Mouse (Mus musculus): Measurements from ENCODE around the gene Glrx5. TPM values are rescaled to one million over a fixed set of nuclear protein-coding genes. Genes with fewer than 3 reads are reported as not detected.

Glrx5 gene
- 22.5 and 31.6 TPM in 2 replicates for polyA plus RNA-seq (2012; ENCODE audit: insufficient read depth, insufficient read length, missing spikeins)

DNA sequence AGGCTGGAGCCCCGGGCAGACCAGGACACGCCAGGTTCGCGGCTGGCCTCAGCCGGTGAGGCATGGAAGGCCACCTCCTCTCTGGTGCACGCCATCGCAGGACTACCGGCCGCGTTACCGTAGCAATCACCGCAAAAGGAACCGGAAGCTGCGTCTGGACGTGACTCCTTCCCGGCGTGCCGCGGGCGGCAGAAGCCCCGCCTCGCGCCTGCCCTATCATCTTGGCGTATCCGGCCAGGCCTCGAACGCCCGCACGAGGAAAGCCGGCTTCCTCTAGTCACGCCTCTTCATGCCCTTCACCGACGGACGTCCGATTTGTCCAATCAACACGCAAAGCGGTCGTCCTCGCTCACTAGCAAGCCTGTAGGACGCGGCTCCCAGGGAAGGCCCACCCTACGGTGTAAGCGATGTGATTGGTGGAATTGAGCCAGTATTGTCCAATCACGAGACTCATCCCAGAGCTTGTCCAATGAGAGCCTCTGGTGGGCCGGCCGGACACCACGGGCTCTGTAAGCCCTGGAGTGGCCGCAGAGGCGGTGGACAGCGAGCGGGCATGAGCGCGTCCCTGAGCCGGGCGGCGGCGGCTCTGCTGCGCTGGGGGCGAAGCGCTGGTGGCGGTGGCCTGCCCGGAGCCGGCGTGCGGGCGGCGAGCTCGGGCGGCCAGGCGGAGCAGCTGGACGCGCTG lies at the start of gene Glrx5:
TSS of gene Glrx5 (plus strand) at position 542 of the 685 bp plus-strand sequence.
- peaks cover 27% of the 10 kb centered on the region for H3K4me1 ChIP-seq (ENCODE audit: control insufficient read depth, insufficient read depth, low read length)
- H3K4me3 ChIP-seq (ENCODE audit: insufficient read depth, low read length) = peak within 1 kb of the TSS; percentile 80
- peak within 1 kb of the TSS; percentile 73 for H3K27ac ChIP-seq (ENCODE audit: insufficient read depth, low read depth, low read length)
- TF ChIP-seq CTCF (IDR thresholded peaks at IDR 0.05; ENCODE audit: low read depth, low read length) (no peak), POLR2A (IDR thresholded peaks at IDR 0.05; ENCODE audit: borderline replicate concordance, low read depth, low read length) (peak; percentile 14; the same call in 1 of the 2 replicates)

DNA sequence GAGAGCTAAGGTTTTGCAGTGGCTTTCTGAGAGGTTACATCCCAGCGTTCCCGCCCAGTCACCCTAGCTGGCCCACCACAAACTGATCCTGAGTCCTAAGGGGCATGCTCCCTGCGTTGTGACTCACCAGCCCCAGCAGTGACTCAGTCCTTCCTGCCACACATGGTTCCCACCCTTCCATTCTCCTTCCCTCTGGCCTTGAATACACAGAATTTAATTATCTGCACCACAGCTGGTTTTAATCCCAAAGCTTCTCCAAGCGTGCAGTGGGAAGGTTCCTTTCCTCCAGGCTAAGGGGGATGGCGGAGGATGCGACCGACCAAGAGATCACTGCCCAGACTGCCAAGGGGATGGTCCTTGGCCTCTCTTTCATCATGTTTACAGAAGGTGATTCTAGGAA lies 49.0 kb upstream of the Glrx5 start:
- TF ChIP-seq CTCF (IDR thresholded peaks at IDR 0.05; ENCODE audit: low read depth, low read length) = no peak
- TF ChIP-seq POLR2A (IDR thresholded peaks at IDR 0.05; ENCODE audit: borderline replicate concordance, low read depth, low read length) = no peak
- H3K4me3 ChIP-seq (ENCODE audit: insufficient read depth, low read length) = no peak overlapping the region
- H3K4me1 ChIP-seq (ENCODE audit: control insufficient read depth, insufficient read depth, low read length) = peaks cover 39% of the 10 kb centered on the region
- H3K27ac ChIP-seq (ENCODE audit: insufficient read depth, low read depth, low read length) = peak overlapping the region; percentile 22

GRCm38 (mm10) chr12:104985088-104985487 lies 47.4 kb upstream of the Glrx5 start:
- peaks cover 47% of the 10 kb centered on the region for H3K4me1 ChIP-seq (ENCODE audit: control insufficient read depth, insufficient read depth, low read length)
- H3K27ac ChIP-seq (ENCODE audit: insufficient read depth, low read depth, low read length) = no peak overlapping the region
- H3K4me3 ChIP-seq (ENCODE audit: insufficient read depth, low read length) = no peak overlapping the region
- TF ChIP-seq POLR2A (IDR thresholded peaks at IDR 0.05; ENCODE audit: borderline replicate concordance, low read depth, low read length) (no peak), CTCF (IDR thresholded peaks at IDR 0.05; ENCODE audit: low read depth, low read length) (peak; percentile 45)

- H3K4me1 ChIP-seq (ENCODE audit: control insufficient read depth, insufficient read depth, low read length) = peaks cover 55% of the 10 kb centered on the region
- H3K4me3 ChIP-seq (ENCODE audit: insufficient read depth, low read length) = no peak overlapping the region
- H3K27ac ChIP-seq (ENCODE audit: insufficient read depth, low read depth, low read length) = no peak overlapping the region
- no peak for TF ChIP-seq CTCF (IDR thresholded peaks at IDR 0.05; ENCODE audit: low read depth, low read length)
- no peak for TF ChIP-seq POLR2A (IDR thresholded peaks at IDR 0.05; ENCODE audit: borderline replicate concordance, low read depth, low read length)
Observed at GRCm38 (mm10) chr12:104986001-104986400, 46.5 kb upstream of the Glrx5 start.

DNA sequence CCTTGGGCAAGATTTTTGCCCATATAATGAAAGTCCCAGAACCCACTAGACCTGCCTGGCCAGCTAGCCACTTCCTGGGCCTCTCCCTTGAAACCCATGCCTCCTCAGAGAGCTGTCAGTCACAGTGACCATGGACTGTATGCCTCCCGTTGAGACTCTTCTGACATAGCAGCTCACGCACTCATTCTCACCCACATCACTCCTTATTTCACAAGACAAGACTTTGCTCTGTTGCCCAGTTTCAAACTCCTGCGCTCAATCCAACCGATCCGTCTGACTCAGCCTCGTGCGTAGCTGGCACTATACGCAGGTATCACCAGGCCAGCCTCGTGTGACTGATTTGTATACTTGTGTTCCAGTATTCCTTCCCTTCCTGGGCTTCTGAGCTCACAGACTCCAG lies 45.7 kb upstream of the Glrx5 start:
- no peak for TF ChIP-seq POLR2A (IDR thresholded peaks at IDR 0.05; ENCODE audit: borderline replicate concordance, low read depth, low read length)
- no peak for TF ChIP-seq CTCF (IDR thresholded peaks at IDR 0.05; ENCODE audit: low read depth, low read length)
- H3K4me1 ChIP-seq (ENCODE audit: control insufficient read depth, insufficient read depth, low read length) = peaks cover 61% of the 10 kb centered on the region

GRCm38 (mm10) chr12:104987936-104988335 lies 44.6 kb upstream of the Glrx5 start:
- Histone ChIP-seq H3K4me3 (ENCODE audit: insufficient read depth, low read length) (no peak overlapping the region), H3K4me1 (ENCODE audit: control insufficient read depth, insufficient read depth, low read length) (peaks cover 72% of the 10 kb centered on the region), H3K27ac (ENCODE audit: insufficient read depth, low read depth, low read length) (no peak overlapping the region)
- TF ChIP-seq POLR2A (IDR thresholded peaks at IDR 0.05; ENCODE audit: borderline replicate concordance, low read depth, low read length) = no peak
- TF ChIP-seq CTCF (IDR thresholded peaks at IDR 0.05; ENCODE audit: low read depth, low read length) = no peak

More for the DNA sequence above, 45.7 kb upstream of the Glrx5 start:
- no peak overlapping the region for H3K27ac ChIP-seq (ENCODE audit: insufficient read depth, low read depth, low read length)
- H3K4me3 ChIP-seq (ENCODE audit: insufficient read depth, low read length) = no peak overlapping the region

GRCm38 (mm10) chr12:104990741-104991454 lies 41.6 kb upstream of the Glrx5 start:
- Histone ChIP-seq H3K27ac (ENCODE audit: insufficient read depth, low read depth, low read length) (peak overlapping the region; percentile 24), H3K4me3 (ENCODE audit: insufficient read depth, low read length) (no peak overlapping the region), H3K4me1 (ENCODE audit: control insufficient read depth, insufficient read depth, low read length) (peaks cover 73% of the 10 kb centered on the region)
- no peak for TF ChIP-seq POLR2A (IDR thresholded peaks at IDR 0.05; ENCODE audit: borderline replicate concordance, low read depth, low read length)
- no peak for TF ChIP-seq CTCF (IDR thresholded peaks at IDR 0.05; ENCODE audit: low read depth, low read length)

GRCm38 (mm10) chr12:104992123-104992741 lies 40.3 kb upstream of the Glrx5 start:
- peak overlapping the region; percentile 1 for H3K27ac ChIP-seq (ENCODE audit: insufficient read depth, low read depth, low read length)
- peaks cover 74% of the 10 kb centered on the region for H3K4me1 ChIP-seq (ENCODE audit: control insufficient read depth, insufficient read depth, low read length)
- H3K4me3 ChIP-seq (ENCODE audit: insufficient read depth, low read length) = no peak overlapping the region
- TF ChIP-seq CTCF (IDR thresholded peaks at IDR 0.05; ENCODE audit: low read depth, low read length) (no peak), POLR2A (IDR thresholded peaks at IDR 0.05; ENCODE audit: borderline replicate concordance, low read depth, low read length) (no peak)

GRCm38 (mm10) chr12:104992838-104993237 lies 39.6 kb upstream of the Glrx5 start:
- peaks cover 76% of the 10 kb centered on the region for H3K4me1 ChIP-seq (ENCODE audit: control insufficient read depth, insufficient read depth, low read length)
- H3K27ac ChIP-seq (ENCODE audit: insufficient read depth, low read depth, low read length) = no peak overlapping the region; the same call in 1 of the 2 replicates
- TF ChIP-seq CTCF (IDR thresholded peaks at IDR 0.05; ENCODE audit: low read depth, low read length) (no peak), POLR2A (IDR thresholded peaks at IDR 0.05; ENCODE audit: borderline replicate concordance, low read depth, low read length) (no peak)
- H3K4me3 ChIP-seq (ENCODE audit: insufficient read depth, low read length) = no peak overlapping the region
